Mouse (Mus musculus) kidney, embryonic 16.5 days (tissue): ENCODE measurements around the gene Scel. TPM values are rescaled to one million over a fixed set of nuclear protein-coding genes. Genes with fewer than 3 reads are reported as not detected.

Experiments
- ATAC-seq: fragments of 200-750 bp; cut with Nextera tagmentation; 2 replicates; pipeline ENCODE4 v1.8.0; 2017; ENCODE audit warnings: moderate TSS enrichment; ENCODE audit not compliant: low FRiP score, low TSS enrichment
- H3K27ac ChIP-seq: fragments of 300-500 bp; sonication (generic); 2 replicates; pipeline ENCODE4 v1.5.1; 2014; ENCODE audit warnings: low read length
- H3K27me3 ChIP-seq: fragments of 300-500 bp; sonication (generic); 2 replicates; pipeline ENCODE4 v1.6.1; 2014; ENCODE audit warnings: low read length, control low read depth, mixed read lengths; ENCODE audit not compliant: insufficient read depth
- H3K36me3 ChIP-seq: fragments of 300-500 bp; sonication (generic); 2 replicates; pipeline ENCODE4 v1.6.1; 2014; ENCODE audit warnings: low read length, control low read depth, mixed read lengths; ENCODE audit not compliant: insufficient read depth
- H3K4me1 ChIP-seq: fragments of 300-500 bp; sonication (generic); 2 replicates; pipeline ENCODE4 v1.6.1; 2014; ENCODE audit warnings: low read length, control low read depth, mixed read lengths; ENCODE audit not compliant: insufficient read depth
- H3K4me2 ChIP-seq: fragments of 300-500 bp; sonication (generic); replicated peaks from 2 replicates; pipeline ENCODE4 v1.6.1; 2014; ENCODE audit warnings: low read depth, low read length
- H3K4me3 ChIP-seq: fragments of 300-500 bp; sonication (generic); 2 replicates; pipeline ENCODE4 v1.5.1; 2014; ENCODE audit warnings: mild to moderate bottlenecking, low read length
- H3K9ac ChIP-seq: fragments of 300-500 bp; sonication (generic); replicated peaks from 2 replicates; pipeline ENCODE4 v1.6.1; 2014; ENCODE audit warnings: low read length
- H3K9me3 ChIP-seq: fragments of 300-500 bp; sonication (generic); 2 replicates; pipeline ENCODE4 v1.6.1; 2016; ENCODE audit warnings: low read length, control low read depth
- WGBS: fragments of 180-500 bp; shearing (Covaris S2); extraction: QIAGEN DNeasy Blood & Tissue Kit; methylation state at CpG from one replicate; pipeline ENCODE4 v1.1.7; 2014; 5-methylcytosine and 5-hydroxymethylcytosine counted together
- polyA plus RNA-seq: library from polyadenylated mRNA; unstranded; fragments of >200 nt; fragmentation: Nextera tagmentation; extraction: Ambion mirVana; gene quantifications from 2 replicates; pipeline ENCODE4 v1.2.1, GENCODE M21; 2015

The Scel gene
- polyA plus RNA-seq, 1 experiment from 2014 or later, result 2.7 TPM

GRCm38 (mm10) chr14:103500941-103501340 lies 12.2 kb upstream of the Scel start:
- Histone ChIP-seq H3K4me3 (no peak overlapping the region), H3K9ac (no peak overlapping the region), H3K4me1 (0 out of 2 replicates have a peak, but pooled peaks cover 3% of the 10 kb centered on the region), H3K27ac (no peak overlapping the region), H3K36me3 (no peaks in the 10 kb centered on the region), H3K27me3 (no peaks in the 10 kb centered on the region), H3K4me2 (no peak overlapping the region), H3K9me3 (no peaks in the 10 kb centered on the region)
- ATAC-seq, result no peak
- 39% methylated on average over 4 of the region's 4 CpGs for WGBS

DNA sequence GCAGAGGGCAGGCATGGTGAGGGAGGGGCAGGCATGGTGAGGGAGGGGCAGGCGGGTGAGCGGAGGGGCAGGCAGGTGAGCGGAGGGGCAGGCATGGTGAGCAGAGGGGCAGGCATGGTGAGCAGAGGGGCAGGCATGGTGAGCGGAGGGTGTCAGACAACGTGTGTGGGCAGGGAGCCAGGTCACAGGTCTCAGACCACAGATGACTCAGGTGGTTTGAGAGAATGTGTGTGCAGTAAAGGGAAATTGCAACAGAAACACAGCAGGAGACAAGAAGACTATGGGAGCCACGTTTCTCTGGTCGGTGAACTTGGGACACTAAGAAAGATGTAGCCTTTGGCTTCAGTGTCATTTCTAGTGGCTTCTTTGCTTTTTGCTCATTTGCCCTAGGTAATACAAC lies 8.6 kb upstream of the Scel start:
- no peak overlapping the region for H3K27ac ChIP-seq
- 66% methylated on average over 6 of the region's 7 CpGs for WGBS
- no peak overlapping the region for H3K9ac ChIP-seq
- H3K4me3 ChIP-seq, result no peak overlapping the region
- 0 out of 2 replicates have a peak, but pooled peaks cover 3% of the 10 kb centered on the region for H3K4me1 ChIP-seq
- no peaks in the 10 kb centered on the region for H3K9me3 ChIP-seq
- no peaks in the 10 kb centered on the region for H3K36me3 ChIP-seq
- no peak for ATAC-seq
- no peak overlapping the region for H3K4me2 ChIP-seq
- H3K27me3 ChIP-seq, result no peaks in the 10 kb centered on the region

GRCm38 (mm10) chr14:103509544-103509943 lies 3.6 kb upstream of the Scel start:
- peaks cover 11% of the 10 kb centered on the region for H3K4me1 ChIP-seq
- no peaks in the 10 kb centered on the region for H3K27me3 ChIP-seq
- 91% methylated on average over 8 of the region's 8 CpGs for WGBS
- H3K27ac ChIP-seq, result no peak overlapping the region
- no peak overlapping the region for H3K4me2 ChIP-seq
- no peak overlapping the region for H3K9ac ChIP-seq
- no peak for ATAC-seq
- no peaks in the 10 kb centered on the region for H3K9me3 ChIP-seq
- no peaks in the 10 kb centered on the region for H3K36me3 ChIP-seq
- H3K4me3 ChIP-seq, result no peak overlapping the region

GRCm38 (mm10) chr14:103513473-103513811 lies 300 bp downstream of the Scel start:
- peak overlapping the region; percentile 39 for H3K4me2 ChIP-seq
- WGBS, result 60% methylated on average over 7 of the region's 7 CpGs
- H3K9ac ChIP-seq, result no peak overlapping the region
- H3K27ac ChIP-seq, result 0 out of 2 replicates have a peak overlapping the region, but pooled peaks have one; percentile 36
- H3K36me3 ChIP-seq, result no peaks in the 10 kb centered on the region
- peaks cover 11% of the 10 kb centered on the region for H3K4me1 ChIP-seq
- peak; percentile 21; the same call in 1 of the 2 replicates for ATAC-seq
- H3K27me3 ChIP-seq, result no peaks in the 10 kb centered on the region
- H3K9me3 ChIP-seq, result no peaks in the 10 kb centered on the region
- H3K4me3 ChIP-seq, result peak overlapping the region; percentile 12; the same call in 1 of the 2 replicates

- ATAC-seq, result no peak
- no peak overlapping the region for H3K4me3 ChIP-seq
- no peaks in the 10 kb centered on the region for H3K9me3 ChIP-seq
- WGBS, result 77% methylated on average over 8 of the region's 8 CpGs
- no peaks in the 10 kb centered on the region for H3K36me3 ChIP-seq
- H3K27me3 ChIP-seq, result no peaks in the 10 kb centered on the region
- no peak overlapping the region for H3K4me2 ChIP-seq
- peaks cover 11% of the 10 kb centered on the region for H3K4me1 ChIP-seq
- no peak overlapping the region for H3K27ac ChIP-seq
- H3K9ac ChIP-seq, result no peak overlapping the region
Observed at GRCm38 (mm10) chr14:103515419-103515818, 2.3 kb downstream of the Scel start.

GRCm38 (mm10) chr14:103526286-103526685 lies 13.1 kb downstream of the Scel start:
- Histone ChIP-seq H3K4me2 (no peak overlapping the region), H3K4me3 (no peak overlapping the region), H3K9ac (no peak overlapping the region), H3K27ac (no peak overlapping the region), H3K9me3 (no peaks in the 10 kb centered on the region), H3K36me3 (no peaks in the 10 kb centered on the region), H3K27me3 (no peaks in the 10 kb centered on the region), H3K4me1 (no peaks in the 10 kb centered on the region)
- ATAC-seq, result no peak
- 88% methylated on average over 1 of the region's 1 CpGs for WGBS

DNA sequence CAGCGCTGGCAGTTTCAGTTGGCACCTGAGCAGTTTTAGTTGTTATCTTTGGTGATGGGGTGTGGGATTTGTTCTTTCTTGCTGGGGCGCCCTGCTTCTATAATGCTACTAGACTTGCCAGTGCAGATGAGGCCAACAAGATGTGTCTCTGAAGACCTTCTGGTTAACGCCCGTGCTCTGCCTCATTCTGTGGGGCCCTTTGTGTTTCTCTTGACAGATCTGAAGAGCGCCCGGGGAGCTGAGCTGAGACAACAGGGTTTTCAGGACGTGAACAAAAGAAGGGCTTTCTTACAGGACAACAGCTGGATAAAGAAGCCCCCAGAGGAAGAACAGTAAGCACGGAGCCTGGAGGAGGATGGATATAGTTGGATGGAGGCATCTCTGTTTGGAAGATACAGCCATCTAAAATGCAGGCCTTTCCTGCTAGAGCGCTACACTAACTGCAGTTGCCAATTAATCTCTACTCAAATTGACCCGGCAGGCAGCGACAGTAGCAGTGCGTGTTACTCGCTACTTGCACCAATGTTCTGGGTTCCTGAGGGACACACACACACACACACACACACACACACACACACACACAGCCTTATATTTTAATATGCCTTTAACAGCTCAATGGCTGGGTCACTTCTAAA lies 16.7 kb downstream of the Scel start:
- WGBS, result 73% methylated on average over 13 of the region's 13 CpGs
- no peak overlapping the region for H3K9ac ChIP-seq
- H3K27ac ChIP-seq, result no peak overlapping the region
- H3K36me3 ChIP-seq, result no peaks in the 10 kb centered on the region
- H3K9me3 ChIP-seq, result no peaks in the 10 kb centered on the region
- H3K4me3 ChIP-seq, result no peak overlapping the region
- no peaks in the 10 kb centered on the region for H3K27me3 ChIP-seq
- no peak overlapping the region for H3K4me2 ChIP-seq
- H3K4me1 ChIP-seq, result no peaks in the 10 kb centered on the region
- no peak for ATAC-seq

GRCm38 (mm10) chr14:103531722-103532341 lies 18.7 kb downstream of the Scel start:
- 91% methylated on average over 11 of the region's 11 CpGs for WGBS
- H3K27ac ChIP-seq, result no peak overlapping the region
- no peaks in the 10 kb centered on the region for H3K27me3 ChIP-seq
- no peaks in the 10 kb centered on the region for H3K36me3 ChIP-seq
- no peak overlapping the region for H3K4me3 ChIP-seq
- no peak overlapping the region for H3K9ac ChIP-seq
- no peaks in the 10 kb centered on the region for H3K9me3 ChIP-seq
- H3K4me2 ChIP-seq, result no peak overlapping the region
- ATAC-seq, result no peak
- no peaks in the 10 kb centered on the region for H3K4me1 ChIP-seq

GRCm38 (mm10) chr14:103535511-103536024 lies 22.4 kb downstream of the Scel start:
- no peak overlapping the region for H3K4me3 ChIP-seq
- WGBS, result 83% methylated on average over 8 of the region's 8 CpGs
- no peak overlapping the region for H3K27ac ChIP-seq
- ATAC-seq, result no peak
- no peaks in the 10 kb centered on the region for H3K4me1 ChIP-seq
- H3K4me2 ChIP-seq, result no peak overlapping the region
- H3K9me3 ChIP-seq, result 0 out of 2 replicates have a peak, but pooled peaks cover under 1% of the 10 kb centered on the region
- H3K9ac ChIP-seq, result no peak overlapping the region
- H3K36me3 ChIP-seq, result no peaks in the 10 kb centered on the region
- H3K27me3 ChIP-seq, result no peaks in the 10 kb centered on the region

- 40% methylated on average over 10 of the region's 10 CpGs for WGBS
- H3K9me3 ChIP-seq, result 0 out of 2 replicates have a peak, but pooled peaks cover 3% of the 10 kb centered on the region
- H3K4me3 ChIP-seq, result no peak overlapping the region
- H3K27me3 ChIP-seq, result no peaks in the 10 kb centered on the region
- no peak overlapping the region for H3K9ac ChIP-seq
- no peaks in the 10 kb centered on the region for H3K4me1 ChIP-seq
- H3K4me2 ChIP-seq, result no peak overlapping the region
- ATAC-seq, result no peak
- H3K36me3 ChIP-seq, result no peaks in the 10 kb centered on the region
- H3K27ac ChIP-seq, result no peak overlapping the region
Observed at GRCm38 (mm10) chr14:103536334-103536733, 23.2 kb downstream of the Scel start.
